Mouse (Mus musculus): Measurements from ENCODE around the gene Inmt. TPM values are rescaled to one million over a fixed set of nuclear protein-coding genes. Genes with fewer than 3 reads are reported as not detected.
A peak's percentile ranks its signal among the peaks of the same experiment; 100 is the strongest.

Inmt gene
- polyA plus RNA-seq, 1 experiment from 2014 or later = 0.17 TPM

GRCm38 (mm10) chr6:55173171-55173570, 1.7 kb downstream of the Inmt start:
- no peak for TF ChIP-seq CTCF (IDR thresholded peaks at IDR 0.05; ENCODE audit: low read depth)
- no peak for TF ChIP-seq EP300 (optimal IDR thresholded peaks at IDR 0.05)
- Histone ChIP-seq H3K9me3 (ENCODE audit: control insufficient read depth, low read length) (no peaks in the 10 kb centered on the region), H3K9ac (ENCODE audit: low read length) (no peak overlapping the region), H3K4me1 (replicated peaks; ENCODE audit: control insufficient read depth, insufficient read depth) (no peaks in the 10 kb centered on the region), H3K4me3 (ENCODE audit: low read depth, low read length) (no peak overlapping the region), H3K4me2 (replicated peaks; ENCODE audit: low read depth) (no peak overlapping the region), H3K27ac (replicated peaks) (no peak overlapping the region), H3K27me3 (ENCODE audit: control insufficient read depth, insufficient read depth, low read length) (no peaks in the 10 kb centered on the region), H3K36me3 (ENCODE audit: control insufficient read depth, insufficient read depth, low read length) (no peaks in the 10 kb centered on the region)
- ATAC-seq (ENCODE audit: low FRiP score, low TSS enrichment) = no peak
- WGBS = 78% methylated on average over 10 of the region's 10 CpGs
- DNase-seq (ENCODE audit: low spot score) = no peak

GRCm38 (mm10) chr6:55171638-55172037, 3.2 kb downstream of the Inmt start:
- WGBS = 48% methylated on average over 4 of the region's 4 CpGs
- no peak for ATAC-seq (ENCODE audit: low FRiP score, low TSS enrichment)
- Histone ChIP-seq H3K4me2 (replicated peaks; ENCODE audit: low read depth) (no peak overlapping the region), H3K36me3 (ENCODE audit: control insufficient read depth, insufficient read depth, low read length) (no peaks in the 10 kb centered on the region), H3K27me3 (ENCODE audit: control insufficient read depth, insufficient read depth, low read length) (no peaks in the 10 kb centered on the region), H3K4me1 (replicated peaks; ENCODE audit: control insufficient read depth, insufficient read depth) (no peaks in the 10 kb centered on the region), H3K4me3 (ENCODE audit: low read depth, low read length) (no peak overlapping the region), H3K9ac (ENCODE audit: low read length) (no peak overlapping the region), H3K27ac (replicated peaks) (no peak overlapping the region), H3K9me3 (ENCODE audit: control insufficient read depth, low read length) (no peaks in the 10 kb centered on the region)
- DNase-seq (ENCODE audit: low spot score) = no peak
- TF ChIP-seq EP300 (optimal IDR thresholded peaks at IDR 0.05) (no peak), CTCF (IDR thresholded peaks at IDR 0.05; ENCODE audit: low read depth) (peak; percentile 46)

- Histone ChIP-seq H3K9ac (ENCODE audit: low read length) (no peak overlapping the region), H3K4me1 (replicated peaks; ENCODE audit: control insufficient read depth, insufficient read depth) (no peaks in the 10 kb centered on the region), H3K9me3 (ENCODE audit: control insufficient read depth, low read length) (no peaks in the 10 kb centered on the region), H3K27me3 (ENCODE audit: control insufficient read depth, insufficient read depth, low read length) (no peaks in the 10 kb centered on the region), H3K27ac (replicated peaks) (no peak overlapping the region), H3K4me3 (ENCODE audit: low read depth, low read length) (no peak overlapping the region), H3K36me3 (ENCODE audit: control insufficient read depth, insufficient read depth, low read length) (no peaks in the 10 kb centered on the region), H3K4me2 (replicated peaks; ENCODE audit: low read depth) (no peak overlapping the region)
- WGBS = 70% methylated on average over 5 of the region's 5 CpGs
- ATAC-seq (ENCODE audit: low FRiP score, low TSS enrichment) = no peak
- DNase-seq (ENCODE audit: low spot score) = no peak
- TF ChIP-seq EP300 (optimal IDR thresholded peaks at IDR 0.05) (no peak), CTCF (IDR thresholded peaks at IDR 0.05; ENCODE audit: low read depth) (no peak)
Measured at GRCm38 (mm10) chr6:55169818-55170217, 5.0 kb downstream of the Inmt start.

GRCm38 (mm10) chr6:55166777-55167463, 7.9 kb downstream of the Inmt start:
- no peaks in the 10 kb centered on the region for H3K9me3 ChIP-seq (ENCODE audit: control insufficient read depth, low read length)
- H3K27ac ChIP-seq (replicated peaks) = no peak overlapping the region
- no peak overlapping the region for H3K9ac ChIP-seq (ENCODE audit: low read length)
- TF ChIP-seq CTCF (IDR thresholded peaks at IDR 0.05; ENCODE audit: low read depth) = peak; percentile 99
- TF ChIP-seq EP300 (optimal IDR thresholded peaks at IDR 0.05) = no peak
- H3K4me3 ChIP-seq (ENCODE audit: low read depth, low read length) = no peak overlapping the region
- H3K4me2 ChIP-seq (replicated peaks; ENCODE audit: low read depth) = no peak overlapping the region
- DNase-seq (ENCODE audit: low spot score) (peak; percentile 64), ATAC-seq (ENCODE audit: low FRiP score, low TSS enrichment) (peak; percentile 47; the same call in 1 of the 2 replicates)
- H3K27me3 ChIP-seq (ENCODE audit: control insufficient read depth, insufficient read depth, low read length) = no peaks in the 10 kb centered on the region
- WGBS = 53% methylated on average over 7 of the region's 7 CpGs
- no peaks in the 10 kb centered on the region for H3K4me1 ChIP-seq (replicated peaks; ENCODE audit: control insufficient read depth, insufficient read depth)
- no peaks in the 10 kb centered on the region for H3K36me3 ChIP-seq (ENCODE audit: control insufficient read depth, insufficient read depth, low read length)

GRCm38 (mm10) chr6:55163046-55163584, 11.7 kb downstream of the Inmt start:
- no peak overlapping the region for H3K4me2 ChIP-seq (replicated peaks; ENCODE audit: low read depth)
- no peak overlapping the region for H3K9ac ChIP-seq (ENCODE audit: low read length)
- DNase-seq (ENCODE audit: low spot score) (no peak), ATAC-seq (ENCODE audit: low FRiP score, low TSS enrichment) (no peak)
- WGBS = 81% methylated on average over 8 of the region's 8 CpGs
- no peaks in the 10 kb centered on the region for H3K36me3 ChIP-seq (ENCODE audit: control insufficient read depth, insufficient read depth, low read length)
- TF ChIP-seq CTCF (IDR thresholded peaks at IDR 0.05; ENCODE audit: low read depth) (no peak), EP300 (optimal IDR thresholded peaks at IDR 0.05) (no peak)
- no peak overlapping the region for H3K4me3 ChIP-seq (ENCODE audit: low read depth, low read length)
- H3K9me3 ChIP-seq (ENCODE audit: control insufficient read depth, low read length) = no peaks in the 10 kb centered on the region
- no peak overlapping the region for H3K27ac ChIP-seq (replicated peaks)
- H3K4me1 ChIP-seq (replicated peaks; ENCODE audit: control insufficient read depth, insufficient read depth) = no peaks in the 10 kb centered on the region
- no peaks in the 10 kb centered on the region for H3K27me3 ChIP-seq (ENCODE audit: control insufficient read depth, insufficient read depth, low read length)

GRCm38 (mm10) chr6:55161311-55161761, 13.5 kb downstream of the Inmt start:
- Histone ChIP-seq H3K9ac (ENCODE audit: low read length) (no peak overlapping the region), H3K27me3 (ENCODE audit: control insufficient read depth, insufficient read depth, low read length) (no peaks in the 10 kb centered on the region), H3K4me2 (replicated peaks; ENCODE audit: low read depth) (no peak overlapping the region), H3K4me3 (ENCODE audit: low read depth, low read length) (no peak overlapping the region), H3K9me3 (ENCODE audit: control insufficient read depth, low read length) (no peaks in the 10 kb centered on the region), H3K36me3 (ENCODE audit: control insufficient read depth, insufficient read depth, low read length) (no peaks in the 10 kb centered on the region), H3K4me1 (replicated peaks; ENCODE audit: control insufficient read depth, insufficient read depth) (no peaks in the 10 kb centered on the region), H3K27ac (replicated peaks) (no peak overlapping the region)
- TF ChIP-seq CTCF (IDR thresholded peaks at IDR 0.05; ENCODE audit: low read depth) (no peak), EP300 (optimal IDR thresholded peaks at IDR 0.05) (no peak)
- WGBS = 63% methylated on average over 5 of the region's 5 CpGs
- DNase-seq (ENCODE audit: low spot score) (no peak), ATAC-seq (ENCODE audit: low FRiP score, low TSS enrichment) (no peak)

Data from stomach, postnatal 0 days (tissue).